Mouse (Mus musculus) myocyte (in vitro differentiated cells): Measurements from ENCODE around the gene Gm11639.

Experiments
- CEBPB ChIP-seq: IDR thresholded peaks from 2 replicates; pipeline ENCODE4 v1.6.1; 2011; ENCODE audit warnings: mild to moderate bottlenecking, moderate library complexity; ENCODE audit not compliant: poor library complexity, insufficient read depth, severe bottlenecking
- E2F4 ChIP-seq: IDR thresholded peaks from one replicate; pipeline ENCODE4 v1.6.1; 2011; ENCODE audit warnings: mild to moderate bottlenecking, control low read depth, moderate library complexity; ENCODE audit not compliant: insufficient read depth
- MAX ChIP-seq: IDR thresholded peaks from one replicate; pipeline ENCODE4 v1.6.1; 2011; ENCODE audit warnings: low read depth, mild to moderate bottlenecking, control low read depth
- MYOD1 ChIP-seq, 3 experiments: IDR thresholded peaks; one replicate each; pipeline ENCODE4 v1.6.1; 2011; ENCODE audit warnings: control low read depth in 2 of 3, low read depth in 2 of 3, mild to moderate bottlenecking in 2 of 3, moderate library complexity in 1 of 3; ENCODE audit not compliant: insufficient read length in 2 of 3, control insufficient read depth in 1 of 3
- MYOG ChIP-seq, 3 experiments: IDR thresholded peaks; one replicate each; pipeline ENCODE4 v1.6.1; 2011; ENCODE audit warnings: control low read depth in 2 of 3, low read depth in 2 of 3, mild to moderate bottlenecking in 2 of 3; ENCODE audit not compliant: insufficient read length in 2 of 3, control insufficient read depth in 1 of 3, insufficient read depth in 1 of 3
- POLR2A ChIP-seq: IDR thresholded peaks from one replicate; pipeline ENCODE4 v1.6.1; 2011; ENCODE audit warnings: low read depth, mild to moderate bottlenecking, control low read depth, moderate library complexity; ENCODE audit not compliant: insufficient read length
- POLR2AphosphoS2 ChIP-seq: IDR thresholded peaks from one replicate; pipeline ENCODE4 v1.6.1; 2011; ENCODE audit warnings: low read depth, control low read depth; ENCODE audit not compliant: insufficient read length
- REST ChIP-seq: IDR thresholded peaks from one replicate; pipeline ENCODE4 v1.6.1; 2011; ENCODE audit warnings: mild to moderate bottlenecking, control low read depth, moderate library complexity; ENCODE audit not compliant: insufficient read depth, insufficient read length
- TCF12 ChIP-seq: IDR thresholded peaks from one replicate; pipeline ENCODE4 v1.6.1; 2011; ENCODE audit warnings: mild to moderate bottlenecking, control low read depth; ENCODE audit not compliant: poor library complexity, insufficient read depth, severe bottlenecking
- USF1 ChIP-seq: IDR thresholded peaks from one replicate; pipeline ENCODE4 v1.6.1; 2011; ENCODE audit warnings: low read depth, mild to moderate bottlenecking, control low read depth, moderate library complexity

DNA sequence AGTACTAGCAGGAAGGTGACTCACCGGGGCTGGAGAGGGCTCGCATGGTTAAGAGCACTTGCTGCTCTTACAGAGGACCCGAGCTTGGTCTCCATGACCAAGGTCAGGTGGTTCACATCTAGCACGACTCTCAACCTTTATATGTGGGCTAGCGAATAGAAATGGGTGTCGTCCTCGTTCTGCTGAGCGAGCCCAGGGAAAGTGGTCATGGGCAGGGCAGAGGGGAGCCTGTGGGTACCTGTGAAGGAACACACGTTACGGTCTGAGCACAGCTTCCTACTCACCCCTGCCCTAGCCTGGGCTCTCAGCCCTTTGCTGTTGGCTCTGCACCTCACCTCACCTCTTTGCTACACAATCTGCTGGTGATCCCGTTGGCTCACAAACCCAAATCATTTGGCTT is 22.9 kb upstream of the Gm11639 start:
- TF ChIP-seq POLR2A (no peak), CEBPB (no peak), MYOG (IDR thresholded peaks at IDR 0.05; ENCODE audit: control insufficient read depth in 1 of 3, insufficient read depth in 1 of 3, insufficient read length in 2 of 3, low read depth in 2 of 3) (no peak), USF1 (no peak), MAX (no peak), MYOD1 (IDR thresholded peaks at IDR 0.05; ENCODE audit: control insufficient read depth in 1 of 3, insufficient read length in 2 of 3, low read depth in 2 of 3) (no peak), REST (no peak), E2F4 (no peak), POLR2AphosphoS2 (no peak), TCF12 (no peak)
